Mouse (Mus musculus): ENCODE results near the gene Birc2. TPM values are rescaled to one million over a fixed set of nuclear protein-coding genes. Genes with fewer than 3 reads are reported as not detected.

Gene Birc2
- polyA plus RNA-seq, 1 experiment from 2014 or later, result 15.6 TPM

DNA sequence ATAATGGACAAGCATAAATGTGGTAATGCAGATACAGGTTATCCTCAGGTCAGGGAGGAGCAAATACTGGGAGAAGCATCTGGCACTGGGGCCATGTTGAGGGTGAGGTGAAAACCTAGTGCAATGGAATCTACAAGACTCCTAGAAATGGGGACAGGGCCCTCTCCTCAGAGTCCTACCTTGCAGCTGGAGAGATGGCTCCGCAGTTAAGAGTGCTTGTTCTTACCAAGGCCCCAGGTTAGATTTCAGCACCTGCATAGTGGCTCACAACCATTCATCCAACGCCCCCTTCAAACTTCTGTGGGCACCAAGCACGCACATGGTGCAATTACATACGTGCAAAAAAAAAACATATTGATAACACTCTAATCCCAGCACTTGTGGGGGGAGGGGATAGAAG is 57.1 kb downstream of the Birc2 start:
- no peaks in the 10 kb centered on the region for H3K27me3 ChIP-seq (replicated peaks)
- peak overlapping the region; percentile 77 for H3K27ac ChIP-seq
- H3K9ac ChIP-seq, result no peak overlapping the region
- H3K4me3 ChIP-seq, result no peak overlapping the region
- H3K9me3 ChIP-seq (replicated peaks), result no peaks in the 10 kb centered on the region
- H3K4me1 ChIP-seq, result peaks cover 57% of the 10 kb centered on the region
- peaks cover 64% of the 10 kb centered on the region for H3K36me3 ChIP-seq
- H3K4me2 ChIP-seq, result peak overlapping the region; percentile 50
- WGBS (ENCODE audit: insufficient replicate concordance), result 57% methylated on average over 4 of the region's 4 CpGs
- ATAC-seq, result no peak

DNA sequence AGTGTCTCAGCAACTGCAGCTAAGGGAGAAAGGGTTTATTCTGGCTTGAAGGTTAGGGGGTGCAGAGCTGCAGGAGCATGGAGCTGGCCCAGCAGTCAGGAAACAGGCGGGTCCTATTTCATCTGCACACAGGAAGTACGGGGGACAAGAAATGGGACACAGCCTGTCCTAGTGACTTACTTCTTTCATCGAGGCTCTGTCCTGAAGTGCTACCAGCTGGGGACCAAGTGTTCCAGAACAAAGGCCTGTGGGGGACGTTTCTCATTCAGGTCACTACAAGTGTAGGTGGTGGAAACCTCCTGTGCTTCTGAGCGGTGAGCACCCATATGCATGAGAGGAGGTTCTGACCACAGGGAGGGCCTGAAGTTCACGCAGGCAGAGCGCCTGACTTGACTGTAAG is 58.1 kb downstream of the Birc2 start:
- H3K27me3 ChIP-seq (replicated peaks), result no peaks in the 10 kb centered on the region
- ATAC-seq, result no peak
- no peak overlapping the region for H3K9ac ChIP-seq
- H3K9me3 ChIP-seq (replicated peaks), result no peaks in the 10 kb centered on the region
- H3K4me2 ChIP-seq, result no peak overlapping the region
- 74% methylated on average over 7 of the region's 7 CpGs for WGBS (ENCODE audit: insufficient replicate concordance)
- H3K4me1 ChIP-seq, result peaks cover 62% of the 10 kb centered on the region
- no peak overlapping the region for H3K4me3 ChIP-seq
- no peak overlapping the region; the same call in 1 of the 2 replicates for H3K27ac ChIP-seq
- H3K36me3 ChIP-seq, result peaks cover 58% of the 10 kb centered on the region

DNA sequence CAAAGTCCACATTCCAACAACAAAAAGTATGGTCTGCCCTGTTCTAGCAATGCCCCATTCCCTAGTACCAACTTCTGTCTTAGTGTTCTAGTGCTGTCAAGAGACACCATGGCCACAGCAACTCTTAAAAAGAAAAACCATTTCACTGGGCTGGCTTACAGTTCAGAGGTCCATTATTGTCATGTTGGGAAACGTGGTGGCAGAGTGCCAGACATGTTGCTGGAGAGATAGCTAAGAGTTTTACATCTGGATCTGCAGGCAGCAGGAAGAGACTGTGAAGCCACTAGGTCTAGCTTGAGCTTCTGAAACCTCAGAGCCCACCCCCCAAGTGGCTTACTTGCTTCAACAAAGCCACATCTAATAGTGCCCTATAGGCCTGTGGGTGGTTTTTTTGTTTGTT is 59.2 kb downstream of the Birc2 start:
- H3K4me3 ChIP-seq, result no peak overlapping the region
- H3K9me3 ChIP-seq (replicated peaks), result no peaks in the 10 kb centered on the region
- H3K27ac ChIP-seq, result no peak overlapping the region
- H3K4me1 ChIP-seq, result peaks cover 60% of the 10 kb centered on the region
- H3K4me2 ChIP-seq, result no peak overlapping the region
- ATAC-seq, result no peak
- no peak overlapping the region for H3K9ac ChIP-seq
- H3K36me3 ChIP-seq, result peaks cover 61% of the 10 kb centered on the region
- WGBS (ENCODE audit: insufficient replicate concordance), result 54% methylated on average over 1 of the region's 1 CpGs
- H3K27me3 ChIP-seq (replicated peaks), result no peaks in the 10 kb centered on the region

DNA sequence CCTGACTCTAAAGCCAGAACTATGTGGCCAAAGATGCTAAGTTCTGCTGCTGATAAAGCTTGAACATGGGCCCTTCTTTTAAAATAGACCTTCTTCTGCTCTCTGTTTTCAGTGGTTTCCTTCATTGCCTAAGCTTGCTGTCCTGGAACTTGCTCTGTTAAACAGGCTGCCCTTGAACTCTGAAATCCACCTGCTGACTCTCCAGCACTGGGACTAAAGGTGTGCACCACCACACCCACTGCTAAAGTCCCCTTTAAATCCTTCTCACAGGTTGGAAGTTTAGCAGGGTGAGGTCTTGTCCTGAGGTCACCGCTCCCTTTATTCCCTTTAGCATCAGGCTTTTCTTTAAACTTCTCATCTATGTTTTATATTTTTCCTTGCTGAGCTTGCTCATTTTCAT is 59.9 kb downstream of the Birc2 start:
- H3K27ac ChIP-seq, result no peak overlapping the region
- 92% methylated on average over 1 of the region's 1 CpGs for WGBS (ENCODE audit: insufficient replicate concordance)
- no peaks in the 10 kb centered on the region for H3K27me3 ChIP-seq (replicated peaks)
- H3K4me3 ChIP-seq, result no peak overlapping the region
- no peak for ATAC-seq
- H3K4me1 ChIP-seq, result peaks cover 60% of the 10 kb centered on the region
- H3K4me2 ChIP-seq, result no peak overlapping the region
- H3K9me3 ChIP-seq (replicated peaks), result no peaks in the 10 kb centered on the region
- no peak overlapping the region for H3K9ac ChIP-seq
- peaks cover 68% of the 10 kb centered on the region for H3K36me3 ChIP-seq

DNA sequence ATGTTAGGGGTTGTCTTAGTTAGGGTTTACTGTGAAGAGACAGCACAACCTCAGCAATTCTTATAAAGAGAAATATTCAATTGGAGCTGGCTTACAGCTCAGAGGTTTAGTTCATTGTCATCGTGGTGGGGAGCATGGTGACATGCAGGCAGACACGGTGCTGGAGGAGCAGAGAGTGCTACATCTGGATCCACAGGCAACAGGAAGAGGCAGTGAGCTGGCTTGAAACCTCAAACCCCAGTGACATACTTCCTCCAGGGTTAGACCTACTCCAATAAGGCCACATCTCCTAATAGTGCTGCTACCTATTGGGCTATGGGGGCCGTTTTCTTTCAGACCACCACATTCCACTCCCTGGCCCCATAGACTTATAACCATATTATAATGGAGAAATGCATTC is 60.9 kb downstream of the Birc2 start:
- H3K9ac ChIP-seq, result no peak overlapping the region
- no peak overlapping the region for H3K27ac ChIP-seq
- H3K4me1 ChIP-seq, result peaks cover 52% of the 10 kb centered on the region
- peaks cover 61% of the 10 kb centered on the region for H3K36me3 ChIP-seq
- H3K4me3 ChIP-seq, result no peak overlapping the region
- WGBS (ENCODE audit: insufficient replicate concordance), result 40% methylated on average over 3 of the region's 3 CpGs
- no peak for ATAC-seq
- H3K9me3 ChIP-seq (replicated peaks), result no peaks in the 10 kb centered on the region
- H3K4me2 ChIP-seq, result no peak overlapping the region
- no peaks in the 10 kb centered on the region for H3K27me3 ChIP-seq (replicated peaks)

DNA sequence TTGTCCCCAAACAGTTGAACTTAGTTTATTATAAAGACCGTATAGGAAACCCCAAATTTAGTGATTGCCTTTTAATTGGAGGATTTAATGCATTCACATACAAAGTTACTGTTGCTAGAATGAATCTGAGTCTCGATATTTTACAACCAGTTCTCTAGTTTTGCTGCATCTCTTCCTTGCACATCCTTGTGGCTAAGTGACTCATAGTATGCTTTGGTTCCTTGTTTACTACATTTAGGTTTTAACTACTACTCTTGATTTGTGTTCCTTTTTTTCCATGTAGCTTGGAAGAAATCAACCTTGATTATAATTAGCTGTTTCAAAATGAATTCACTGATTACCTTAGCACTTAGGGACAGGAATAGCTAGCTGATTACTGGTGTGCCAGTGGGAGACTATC is 61.9 kb downstream of the Birc2 start:
- Histone ChIP-seq H3K36me3 (peaks cover 67% of the 10 kb centered on the region), H3K9me3 (replicated peaks) (no peaks in the 10 kb centered on the region), H3K9ac (no peak overlapping the region), H3K4me3 (no peak overlapping the region), H3K4me2 (no peak overlapping the region), H3K4me1 (peaks cover 43% of the 10 kb centered on the region), H3K27me3 (replicated peaks) (no peaks in the 10 kb centered on the region), H3K27ac (no peak overlapping the region)
- WGBS (ENCODE audit: insufficient replicate concordance), result 68% methylated on average over 2 of the region's 2 CpGs
- ATAC-seq, result no peak

DNA sequence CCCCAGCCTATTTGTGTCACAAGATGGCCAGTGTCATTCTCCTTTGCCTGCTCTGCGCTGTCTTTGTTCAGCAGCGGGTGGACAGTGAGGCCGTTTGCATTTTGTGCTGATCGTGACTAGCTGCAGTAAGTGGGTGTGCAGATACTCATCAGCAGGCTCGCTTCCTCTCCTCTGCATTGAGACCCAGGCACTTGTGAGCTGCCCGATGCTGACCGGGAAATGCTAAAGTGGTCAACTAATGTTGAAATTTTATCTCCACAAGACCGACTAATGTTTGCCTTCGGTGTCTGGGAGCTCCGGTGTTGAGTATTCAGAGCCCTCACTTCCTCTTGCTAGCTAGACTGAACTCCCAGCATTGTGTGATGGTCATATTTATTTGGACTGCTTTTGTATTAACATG is 62.3 kb downstream of the Birc2 start:
- ATAC-seq, result no peak
- Histone ChIP-seq H3K4me2 (no peak overlapping the region), H3K27ac (no peak overlapping the region), H3K27me3 (replicated peaks) (no peaks in the 10 kb centered on the region), H3K9ac (no peak overlapping the region), H3K4me1 (peaks cover 41% of the 10 kb centered on the region), H3K4me3 (no peak overlapping the region), H3K9me3 (replicated peaks) (no peaks in the 10 kb centered on the region), H3K36me3 (peaks cover 72% of the 10 kb centered on the region)
- WGBS (ENCODE audit: insufficient replicate concordance), result 25% methylated on average over 10 of the region's 10 CpGs

DNA sequence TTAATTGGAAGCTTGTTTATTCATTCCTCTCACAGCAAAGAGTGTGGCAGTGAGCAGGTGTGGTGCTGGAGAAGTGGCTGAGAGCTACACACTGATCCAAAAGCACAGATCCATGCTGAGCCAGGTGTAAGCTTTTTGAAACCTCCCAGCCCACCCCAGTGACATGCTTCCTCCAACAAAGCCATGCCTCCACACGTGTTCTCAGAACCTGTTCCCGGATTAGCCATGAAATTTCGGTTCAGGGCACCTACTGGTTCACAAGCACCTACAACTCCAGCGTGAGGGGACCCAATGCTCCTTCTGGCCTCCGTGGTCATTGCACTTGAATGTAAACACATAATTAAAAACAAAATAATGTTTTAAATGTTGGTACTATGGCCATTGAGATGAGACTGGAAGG is 63.2 kb downstream of the Birc2 start:
- H3K4me3 ChIP-seq, result no peak overlapping the region
- H3K9ac ChIP-seq, result no peak overlapping the region
- H3K4me1 ChIP-seq, result peaks cover 41% of the 10 kb centered on the region
- peaks cover 72% of the 10 kb centered on the region for H3K36me3 ChIP-seq
- no peak overlapping the region for H3K4me2 ChIP-seq
- H3K27ac ChIP-seq, result no peak overlapping the region
- no peaks in the 10 kb centered on the region for H3K27me3 ChIP-seq (replicated peaks)
- no peak for ATAC-seq
- whole genome bisulfite sequencing (ENCODE audit: insufficient replicate concordance), result 80% methylated on average over 5 of the region's 5 CpGs
- H3K9me3 ChIP-seq (replicated peaks), result no peaks in the 10 kb centered on the region

DNA sequence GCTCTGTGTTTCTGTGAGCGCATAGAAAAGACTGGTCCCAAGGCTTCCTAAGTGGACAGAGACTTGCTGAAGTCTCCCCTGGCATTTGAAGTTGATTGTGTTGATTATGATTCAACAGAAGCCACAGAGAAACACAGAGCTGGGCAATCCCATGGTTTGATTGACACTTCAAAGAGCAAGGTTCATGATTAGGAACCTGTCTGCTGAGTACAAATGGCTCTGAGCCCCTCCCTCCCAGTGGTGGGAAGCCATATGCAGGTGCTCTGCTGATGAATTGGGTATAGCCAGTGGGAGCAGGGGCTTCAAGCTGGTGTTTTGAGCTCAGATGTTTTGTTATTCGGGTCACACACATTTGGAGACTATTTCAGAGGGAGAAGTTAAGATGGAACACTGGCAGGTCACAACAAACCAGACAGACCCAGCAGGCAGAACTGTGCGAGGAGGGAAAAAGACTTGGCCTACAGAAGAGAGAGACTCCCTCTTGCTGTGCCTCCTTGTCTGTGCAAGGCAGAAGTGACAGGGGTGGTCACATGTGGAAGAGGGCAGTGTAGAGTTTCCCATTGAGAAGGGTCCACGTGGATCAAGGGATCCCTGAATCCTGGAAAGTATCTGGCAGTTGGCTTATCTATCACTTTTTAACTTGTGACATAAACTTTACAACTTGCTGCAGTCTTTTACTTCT is 64.0 kb downstream of the Birc2 start:
- no peaks in the 10 kb centered on the region for H3K27me3 ChIP-seq (replicated peaks)
- H3K27ac ChIP-seq, result no peak overlapping the region
- peaks cover 74% of the 10 kb centered on the region for H3K36me3 ChIP-seq
- no peaks in the 10 kb centered on the region for H3K9me3 ChIP-seq (replicated peaks)
- H3K4me2 ChIP-seq, result no peak overlapping the region
- 78% methylated on average over 4 of the region's 4 CpGs for WGBS (ENCODE audit: insufficient replicate concordance)
- peaks cover 37% of the 10 kb centered on the region for H3K4me1 ChIP-seq
- H3K4me3 ChIP-seq, result no peak overlapping the region
- no peak overlapping the region for H3K9ac ChIP-seq
- no peak for ATAC-seq

DNA sequence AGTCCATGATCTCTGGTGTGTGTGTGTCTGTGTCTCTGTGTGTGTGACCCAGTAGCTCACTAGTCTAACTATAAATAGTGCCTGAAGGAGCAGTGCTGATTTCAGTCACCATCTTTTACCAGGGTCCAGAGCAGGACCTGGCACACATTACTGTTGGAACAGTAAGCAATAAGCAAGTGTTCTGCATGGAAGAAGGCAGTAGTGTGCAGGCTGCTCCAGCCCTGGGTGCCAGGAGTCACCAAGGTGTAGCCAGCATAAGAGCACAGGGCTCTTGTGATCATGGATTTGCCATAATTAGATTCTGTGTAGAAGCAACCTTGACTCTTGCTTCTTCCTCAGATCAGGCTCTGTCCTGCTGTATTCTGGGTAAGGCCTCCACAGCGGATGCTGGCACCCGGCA is 64.5 kb downstream of the Birc2 start:
- 88% methylated on average over 2 of the region's 2 CpGs for WGBS (ENCODE audit: insufficient replicate concordance)
- peaks cover 38% of the 10 kb centered on the region for H3K4me1 ChIP-seq
- no peaks in the 10 kb centered on the region for H3K27me3 ChIP-seq (replicated peaks)
- H3K4me2 ChIP-seq, result no peak overlapping the region
- peaks cover 71% of the 10 kb centered on the region for H3K36me3 ChIP-seq
- no peak overlapping the region for H3K27ac ChIP-seq
- no peaks in the 10 kb centered on the region for H3K9me3 ChIP-seq (replicated peaks)
- no peak overlapping the region for H3K9ac ChIP-seq
- no peak overlapping the region for H3K4me3 ChIP-seq
- ATAC-seq, result no peak; the same call in 1 of the 2 replicates

DNA sequence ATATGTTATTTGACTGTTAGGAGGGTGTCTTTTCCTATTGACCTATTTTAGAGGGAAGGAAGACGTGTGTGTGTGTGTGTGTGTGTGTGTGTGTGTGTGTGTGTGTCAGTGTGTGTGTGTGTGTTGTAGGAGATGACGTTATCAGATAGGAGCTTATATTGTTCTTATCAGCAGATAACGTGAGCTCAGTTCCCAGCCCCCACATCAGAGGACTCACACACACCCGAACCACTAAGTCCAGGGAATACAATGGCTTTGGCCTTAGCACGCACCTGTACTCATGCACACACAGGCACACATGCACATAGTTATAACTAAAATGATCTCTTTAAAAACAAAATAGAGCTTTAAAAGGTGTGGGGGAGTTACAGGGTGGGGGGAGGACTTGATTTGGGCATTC is 67.4 kb downstream of the Birc2 start:
- Histone ChIP-seq H3K27ac (no peak overlapping the region), H3K9me3 (replicated peaks) (no peaks in the 10 kb centered on the region), H3K4me2 (no peak overlapping the region), H3K27me3 (replicated peaks) (no peaks in the 10 kb centered on the region), H3K36me3 (peaks cover 56% of the 10 kb centered on the region), H3K4me3 (no peak overlapping the region), H3K4me1 (peaks cover 58% of the 10 kb centered on the region), H3K9ac (no peak overlapping the region)
- ATAC-seq, result no peak
- WGBS (ENCODE audit: insufficient replicate concordance), result 67% methylated on average over 5 of the region's 5 CpGs

DNA sequence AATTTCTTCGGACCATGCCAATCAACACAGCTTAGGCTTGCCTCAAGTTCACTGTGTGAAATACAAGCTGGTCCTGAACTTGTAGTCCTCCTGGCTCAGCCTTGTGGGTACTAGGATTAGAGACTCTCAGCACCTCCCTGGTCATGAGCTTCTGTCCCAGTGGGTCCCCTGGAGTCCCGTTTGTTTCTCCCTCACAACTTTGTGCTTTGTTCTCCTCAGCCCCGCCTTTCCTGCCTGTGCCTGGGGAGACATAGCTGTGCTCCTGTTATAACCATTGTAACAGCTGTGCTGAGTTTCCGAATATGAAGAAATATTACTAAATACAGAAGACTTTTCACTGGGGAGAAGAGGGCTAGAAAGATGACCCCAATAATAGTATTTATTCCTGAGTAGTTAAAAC is 67.8 kb downstream of the Birc2 start:
- Histone ChIP-seq H3K4me2 (no peak overlapping the region), H3K9ac (no peak overlapping the region), H3K36me3 (peaks cover 55% of the 10 kb centered on the region), H3K4me1 (peaks cover 58% of the 10 kb centered on the region), H3K27ac (no peak overlapping the region), H3K9me3 (replicated peaks) (no peaks in the 10 kb centered on the region), H3K27me3 (replicated peaks) (no peaks in the 10 kb centered on the region), H3K4me3 (no peak overlapping the region)
- no peak for ATAC-seq
- WGBS (ENCODE audit: insufficient replicate concordance), result 70% methylated on average over 4 of the region's 4 CpGs

Data from liver, embryonic 12.5 days (tissue).